Mouse (Mus musculus) layer of hippocampus, adult 9-11 months (tissue): ENCODE data around the gene Grb7.

Source experiments
- DNase-seq: peaks from one replicate; pipeline ENCODE4 v3.0.0; 2022

Gene Grb7

GRCm38 (mm10) chr11:98446213-98446561 is at the start of gene Grb7:
Gene Grb7, plus strand, starts transcription at chr11:98446394.
- no peak for DNase-seq

GRCm38 (mm10) chr11:98397946-98398345 is 48.2 kb upstream of the Grb7 start:
- DNase-seq, result no peak

- peak; percentile 94 for DNase-seq
Measured at GRCm38 (mm10) chr11:98400161-98400726, 46.0 kb upstream of the Grb7 start, which contains the start of gene Pgap3. Gene Pgap3, minus strand, starts transcription at chr11:98400490.

GRCm38 (mm10) chr11:98400816-98401215 is 45.4 kb upstream of the Grb7 start:
- no peak for DNase-seq

GRCm38 (mm10) chr11:98406621-98407020 is 39.6 kb upstream of the Grb7 start:
- no peak for DNase-seq

GRCm38 (mm10) chr11:98408872-98409271 is 37.3 kb upstream of the Grb7 start:
- no peak for DNase-seq

- no peak for DNase-seq
Measured at GRCm38 (mm10) chr11:98409341-98409822, 36.8 kb upstream of the Grb7 start.

GRCm38 (mm10) chr11:98412273-98412796 is 33.9 kb upstream of the Grb7 start, which contains the start of gene Erbb2:
Gene Erbb2, plus strand, starts transcription at chr11:98412470.
- DNase-seq, result no peak

- DNase-seq, result no peak
Measured at GRCm38 (mm10) chr11:98412797-98413301, 33.3 kb upstream of the Grb7 start.

GRCm38 (mm10) chr11:98413731-98414130 is 32.5 kb upstream of the Grb7 start:
- no peak for DNase-seq

- no peak for DNase-seq
Measured at GRCm38 (mm10) chr11:98414162-98414561, 32.0 kb upstream of the Grb7 start.

- DNase-seq, result no peak
Measured at GRCm38 (mm10) chr11:98417074-98417473, 29.1 kb upstream of the Grb7 start.

- DNase-seq, result no peak
Measured at GRCm38 (mm10) chr11:98418273-98418672, 27.9 kb upstream of the Grb7 start.

- DNase-seq, result no peak
Measured at GRCm38 (mm10) chr11:98418939-98419547, 27.2 kb upstream of the Grb7 start.

GRCm38 (mm10) chr11:98426592-98426991 is 19.6 kb upstream of the Grb7 start:
- no peak for DNase-seq

GRCm38 (mm10) chr11:98428436-98428835 is 17.8 kb upstream of the Grb7 start:
- DNase-seq, result no peak

GRCm38 (mm10) chr11:98431743-98432502 is 14.3 kb upstream of the Grb7 start:
- DNase-seq, result no peak

GRCm38 (mm10) chr11:98435723-98436122 is 10.5 kb upstream of the Grb7 start:
- no peak for DNase-seq

- DNase-seq, result no peak
Measured at GRCm38 (mm10) chr11:98437441-98437840, 8.8 kb upstream of the Grb7 start.

- peak; percentile 92 for DNase-seq
Measured at GRCm38 (mm10) chr11:98438331-98439158, 7.6 kb upstream of the Grb7 start, which contains the start of gene Mien1. Gene Mien1, minus strand, starts transcription at chr11:98438991.

GRCm38 (mm10) chr11:98443688-98444087 is 2.5 kb upstream of the Grb7 start:
- no peak for DNase-seq

- no peak for DNase-seq
Measured at GRCm38 (mm10) chr11:98445238-98445637, 956 bp upstream of the Grb7 start.
